Mouse (Mus musculus) mouse embryonic stem cell (cell line): Measurements from ENCODE around the gene Scaf4.
"Not testable (repeated sequence)": the region's sequence is repeated elsewhere in the genome, so short reads cannot be mapped to it uniquely, and the experiment has no call there.

Experiments used
- in situ Hi-C, 2 experiments: fragments of 300-500 bp; cut with MboI; formaldehyde crosslinking; loops; 1 replicate in 1 of 2; 3 replicates in 1 of 2; pipeline ENCODE4 v1.14.3; 2019 to 2020; ENCODE audit warnings: low sequenced_read_pairs in 2 of 2, low pct_unique_long_range_greater_than_20kb in 1 of 2, mixed read lengths in 1 of 2; ENCODE audit not compliant: unreplicated experiment in 1 of 2

Scaf4 gene

DNA sequence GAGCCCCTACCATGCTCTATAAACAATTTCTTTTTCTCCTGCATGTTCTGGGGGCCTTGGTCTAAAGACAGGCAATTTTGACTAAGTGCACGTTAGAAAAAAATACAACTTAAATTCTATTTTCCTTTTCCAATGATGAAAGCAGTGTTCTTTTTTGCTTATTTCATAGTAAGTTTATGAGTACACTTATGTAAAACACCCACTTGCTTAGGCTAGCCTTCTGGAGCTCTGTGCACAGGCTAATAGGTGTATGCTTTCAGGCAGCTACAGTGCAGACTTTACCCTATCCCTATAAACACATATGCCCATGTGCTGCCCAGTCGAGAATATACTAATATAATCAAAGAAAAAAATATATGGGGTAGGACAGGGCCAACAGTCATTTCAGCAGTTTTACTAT lies 31.8 kb downstream of the Scaf4 start:
- in situ Hi-C loops = no loop called here

DNA sequence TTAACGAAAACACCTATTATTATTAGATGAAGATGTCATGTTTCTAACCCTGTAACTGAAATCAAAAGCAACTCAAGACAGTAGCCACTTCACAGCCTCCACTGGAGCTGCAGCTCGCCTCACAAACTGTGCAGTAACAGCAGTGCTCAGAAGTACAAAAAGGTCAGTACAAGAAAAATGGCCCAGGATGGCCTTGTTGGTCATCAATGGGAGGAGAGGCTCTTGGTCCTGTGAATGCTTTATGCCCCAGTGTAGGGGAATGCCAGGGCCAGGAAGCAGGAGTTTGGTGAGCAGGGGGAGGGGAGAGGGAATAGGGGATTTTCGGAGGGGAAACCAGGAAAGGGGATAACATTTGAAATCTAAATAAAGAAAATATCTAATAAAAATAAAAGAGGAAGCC lies 33.0 kb downstream of the Scaf4 start:
- in situ Hi-C loops = not testable (repeated sequence)

DNA sequence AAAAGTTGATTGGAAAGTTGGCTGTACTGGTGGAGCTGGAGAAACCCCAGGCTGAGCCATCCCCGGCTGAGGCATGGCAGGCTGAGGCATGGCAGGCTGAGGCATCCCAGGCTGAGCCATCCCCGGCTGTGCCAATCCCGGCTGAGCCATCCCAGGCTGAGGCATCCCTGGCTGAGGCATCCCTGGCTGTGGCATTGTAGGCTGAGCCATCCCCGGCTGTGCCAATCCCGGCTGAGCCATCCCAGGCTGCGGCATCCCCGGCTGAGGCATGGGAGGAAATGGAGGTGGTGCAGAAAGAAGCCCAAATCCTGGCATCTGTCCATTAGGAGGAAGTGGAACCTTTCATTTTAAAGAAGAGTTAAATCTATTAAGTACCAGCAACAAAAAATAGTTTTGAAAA lies 34.2 kb downstream of the Scaf4 start:
- in situ Hi-C loops = no loop called here

DNA sequence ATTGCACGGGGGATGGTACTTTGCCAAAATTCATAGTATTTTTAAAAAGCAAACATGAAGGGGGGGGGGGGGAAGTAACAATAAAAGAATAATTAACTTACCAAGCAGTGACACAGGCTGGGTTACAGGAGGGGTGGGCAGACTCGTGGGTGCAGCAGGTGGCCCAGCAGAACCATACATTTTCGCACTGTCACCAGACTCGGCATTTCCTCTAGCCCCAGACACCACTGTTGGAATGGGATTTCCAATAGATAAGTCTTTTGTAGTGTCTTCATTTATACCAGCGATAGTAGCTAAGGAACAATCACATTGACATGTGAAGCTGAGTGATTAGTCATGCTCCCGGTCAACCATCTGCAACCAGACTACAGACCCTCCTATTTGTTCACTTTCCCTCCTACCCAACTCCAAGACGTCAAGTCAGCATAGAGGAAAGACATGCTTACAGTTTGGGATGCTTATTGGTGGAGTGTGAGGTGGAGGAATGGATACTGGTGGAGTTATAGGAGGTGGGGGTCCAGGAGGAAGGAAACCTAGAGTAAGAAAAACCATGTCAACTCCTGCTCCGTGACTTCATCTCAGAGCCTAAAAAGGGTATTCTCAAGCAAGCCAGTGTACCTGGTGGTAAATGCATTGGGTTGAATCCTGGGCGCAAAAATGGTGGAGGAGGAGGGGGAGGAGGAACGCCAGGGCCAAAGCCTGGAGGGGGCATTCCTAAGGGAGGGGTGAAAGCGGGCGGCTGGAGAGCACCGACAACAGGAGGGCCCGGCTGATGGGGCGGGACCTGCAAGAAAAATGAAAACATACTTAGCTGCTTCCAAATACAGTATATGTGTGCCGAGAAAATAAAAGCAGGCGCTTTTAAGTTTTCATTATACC lies 41.6 kb downstream of the Scaf4 start:
- in situ Hi-C loops = no loop called here

DNA sequence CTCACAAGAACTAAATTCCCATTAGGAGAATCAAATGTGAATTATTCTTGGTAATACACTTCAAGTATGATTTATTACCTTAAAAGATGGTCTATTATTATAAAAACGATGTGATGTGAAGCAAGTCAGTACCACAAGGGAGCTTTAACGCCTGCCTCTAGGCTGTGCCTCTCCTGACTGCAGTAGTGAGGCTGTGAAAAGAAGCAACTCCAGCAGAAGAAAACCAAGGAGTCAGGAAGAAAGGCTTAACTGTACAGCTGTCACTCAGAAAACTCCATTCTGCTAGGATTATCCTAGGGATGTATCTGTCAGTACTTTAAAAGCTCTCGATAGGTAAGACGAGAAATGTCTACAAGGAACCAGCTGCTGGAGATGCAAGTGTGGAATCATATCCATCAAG lies 42.4 kb downstream of the Scaf4 start:
- in situ Hi-C loops = no loop called here

DNA sequence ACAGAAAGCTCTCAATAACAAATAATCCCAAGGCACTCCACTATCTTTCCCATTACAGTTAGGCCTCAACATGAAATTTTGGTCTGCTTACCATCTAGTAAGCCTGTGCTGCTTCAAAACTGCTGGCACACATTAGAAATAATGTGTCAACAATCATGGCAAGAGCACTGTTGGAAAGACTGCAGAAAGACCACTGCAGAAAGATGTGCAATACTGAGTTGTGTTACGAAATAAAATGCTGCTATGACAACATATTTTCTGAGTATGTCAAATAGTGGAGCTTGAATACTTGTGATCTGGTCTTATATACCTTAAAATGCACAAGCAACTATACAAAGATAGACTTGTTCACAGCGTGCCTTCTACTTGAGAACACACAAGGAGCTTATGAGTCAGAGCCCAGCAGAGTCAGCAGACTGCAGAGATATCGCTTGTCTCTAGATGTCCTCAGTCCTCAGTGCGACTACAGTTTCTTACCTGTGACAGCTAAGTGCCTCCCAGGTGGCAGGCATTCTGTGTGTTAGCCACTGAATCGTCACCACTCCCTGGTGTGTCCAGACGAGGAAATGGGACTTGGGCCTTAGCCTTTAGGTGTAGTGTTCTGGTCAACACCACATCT lies 45.1 kb downstream of the Scaf4 start:
- in situ Hi-C loops = no loop called here

DNA sequence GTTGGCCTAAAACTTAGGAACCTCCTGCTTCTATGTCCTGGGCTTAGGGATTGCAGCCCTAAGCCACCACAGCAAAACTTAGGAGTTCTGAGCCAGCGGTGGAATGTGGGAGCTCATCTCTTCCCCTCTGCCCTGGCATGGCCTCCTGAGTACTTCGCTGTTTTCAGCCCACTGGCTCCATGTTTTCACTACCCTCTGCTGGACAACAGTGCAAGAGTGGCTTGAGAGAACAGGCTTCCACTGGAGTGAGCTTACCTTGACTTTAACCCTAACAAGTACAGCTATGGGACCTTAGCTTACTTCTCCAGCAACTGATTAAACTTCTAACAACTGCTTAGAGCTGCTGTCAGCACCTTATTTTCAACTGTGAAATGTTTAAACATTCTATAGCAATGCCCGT lies 49.1 kb downstream of the Scaf4 start:
- in situ Hi-C loops = no loop called here

DNA sequence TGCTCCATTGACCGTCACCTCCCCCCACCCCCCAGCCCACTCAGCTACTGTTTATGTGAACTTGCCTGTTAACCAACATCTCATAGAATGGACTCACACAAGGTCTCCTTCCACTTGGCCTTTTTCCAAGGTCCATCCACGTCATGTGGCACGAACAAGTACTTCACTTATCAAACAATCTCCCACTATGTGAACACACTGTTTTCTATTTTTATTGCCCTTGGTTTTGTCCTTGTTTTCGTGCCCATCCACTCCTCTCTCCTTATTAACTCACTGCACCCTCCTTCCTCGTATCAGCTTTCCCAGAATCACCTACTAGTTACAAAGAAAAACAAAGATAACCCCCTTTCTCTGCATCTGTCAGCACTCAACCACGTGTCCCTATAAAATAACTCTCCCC lies 49.7 kb downstream of the Scaf4 start:
- in situ Hi-C loops = no loop called here

DNA sequence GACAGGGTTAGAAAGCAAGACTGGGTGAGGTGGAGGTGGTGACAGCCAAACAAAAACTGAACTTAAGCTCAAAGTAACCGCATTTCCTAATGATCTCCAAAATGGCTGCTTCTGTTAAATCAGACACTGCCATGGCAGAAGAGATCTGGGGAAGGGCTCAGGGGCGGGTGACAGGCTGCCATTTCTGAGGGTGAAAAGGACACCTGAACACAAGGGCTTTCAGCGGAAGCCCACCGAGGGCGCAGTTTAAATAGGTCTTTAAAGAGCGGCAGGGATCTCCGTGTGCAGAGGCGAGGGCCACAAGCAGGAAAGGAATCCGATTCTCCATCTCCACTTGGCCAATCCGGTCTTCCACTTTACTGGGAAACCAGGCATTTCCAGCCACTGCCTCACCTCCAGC lies 50.6 kb downstream of the Scaf4 start:
- in situ Hi-C loops = no loop called here

DNA sequence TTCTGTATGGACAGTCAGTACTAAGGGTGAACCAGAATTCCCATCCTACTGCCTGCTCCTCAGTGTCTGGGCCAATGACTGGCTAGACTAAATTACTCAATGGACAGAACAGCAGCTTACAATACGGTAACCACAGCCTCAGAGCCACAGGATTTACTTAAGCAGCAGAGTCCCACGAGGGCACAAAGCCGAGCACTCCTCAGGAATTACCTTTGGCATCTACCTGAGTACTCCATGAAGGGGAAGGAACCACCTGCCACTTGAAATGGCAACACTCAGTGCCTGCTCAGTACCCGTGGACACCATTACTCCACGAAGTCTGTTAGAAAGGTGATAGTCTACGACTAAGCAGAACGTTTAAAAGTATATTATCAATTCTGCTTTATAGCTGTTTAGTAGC lies 53.0 kb downstream of the Scaf4 start:
- in situ Hi-C loops = no loop called here

DNA sequence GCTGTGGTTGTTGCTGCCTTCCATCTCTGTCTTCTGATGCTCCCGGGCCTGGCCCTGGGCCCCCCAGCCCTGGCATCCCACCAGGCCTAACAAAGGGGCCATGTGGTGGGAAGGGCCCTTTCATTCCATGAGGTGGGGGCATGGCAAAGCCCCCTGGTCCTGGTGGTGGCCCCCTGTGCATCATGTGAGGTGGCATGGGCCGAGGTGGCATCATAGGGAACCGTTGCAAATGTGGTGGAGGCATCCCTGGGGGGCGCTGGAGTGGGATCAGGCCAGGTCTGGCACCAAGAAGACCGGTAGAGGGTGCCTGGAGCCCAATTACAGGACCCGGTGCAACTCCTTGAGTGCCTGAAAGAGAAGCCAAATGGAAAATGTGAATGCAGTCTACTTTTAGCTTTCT lies 54.4 kb downstream of the Scaf4 start:
- in situ Hi-C loops = no loop called here

DNA sequence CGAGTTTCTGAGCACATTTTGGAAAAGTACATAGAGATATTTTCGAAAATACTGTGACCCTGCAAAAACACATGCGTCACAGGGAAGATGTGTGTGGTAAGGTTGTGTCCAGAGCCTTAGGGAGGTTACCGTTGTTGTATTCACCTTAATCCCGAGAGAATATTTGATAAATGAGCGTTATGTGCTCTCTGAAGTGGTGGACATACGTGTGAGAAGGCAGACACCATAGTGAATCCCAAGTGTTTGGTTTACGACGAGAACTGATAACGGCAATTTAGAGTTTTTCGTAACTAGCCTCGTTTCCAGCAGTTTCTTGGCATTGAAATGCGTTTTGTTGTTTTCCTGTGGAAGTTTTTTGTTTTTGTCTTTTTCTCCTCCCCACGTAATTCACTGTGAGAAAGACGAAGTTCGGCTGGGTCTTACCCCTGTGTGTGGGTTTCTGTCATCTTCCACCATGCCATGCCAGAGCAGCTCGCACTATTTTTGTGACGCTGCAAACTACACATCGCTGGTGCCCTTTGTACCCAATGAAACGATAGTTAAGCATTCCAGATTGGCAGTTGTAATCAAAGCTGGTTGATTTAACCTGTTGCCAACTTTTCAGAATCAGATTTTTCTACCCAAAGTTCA lies 62.7 kb downstream of the Scaf4 start:
- in situ Hi-C loops = no loop called here

DNA sequence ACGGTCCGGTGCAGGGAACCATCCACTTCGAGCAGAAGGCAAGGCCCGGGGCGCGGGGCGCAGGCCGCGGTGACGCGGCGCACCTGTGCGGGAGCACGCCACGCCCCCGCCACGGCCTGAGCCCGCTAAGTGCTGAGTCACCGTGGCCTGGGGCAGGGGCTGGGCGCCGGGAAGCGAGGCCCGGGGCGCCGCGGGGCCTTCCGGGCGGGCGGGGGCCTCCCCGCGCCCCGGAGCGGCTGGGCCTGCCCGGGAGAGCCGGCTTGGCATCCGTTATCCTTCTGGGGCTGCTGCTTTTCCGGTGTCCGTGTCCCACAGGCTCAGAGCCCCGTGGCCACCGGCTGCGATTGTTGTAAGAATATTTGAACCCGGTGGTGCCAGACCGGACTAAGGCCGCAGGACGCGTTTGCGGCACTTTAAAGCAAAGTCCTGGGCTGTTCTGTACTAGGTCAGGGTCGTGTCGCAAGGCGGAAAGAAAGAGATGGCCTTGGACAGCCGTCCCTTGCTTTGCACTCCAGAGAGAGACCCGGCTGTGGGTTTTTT lies 63.3 kb downstream of the Scaf4 start:
- in situ Hi-C loops = no loop called here

DNA sequence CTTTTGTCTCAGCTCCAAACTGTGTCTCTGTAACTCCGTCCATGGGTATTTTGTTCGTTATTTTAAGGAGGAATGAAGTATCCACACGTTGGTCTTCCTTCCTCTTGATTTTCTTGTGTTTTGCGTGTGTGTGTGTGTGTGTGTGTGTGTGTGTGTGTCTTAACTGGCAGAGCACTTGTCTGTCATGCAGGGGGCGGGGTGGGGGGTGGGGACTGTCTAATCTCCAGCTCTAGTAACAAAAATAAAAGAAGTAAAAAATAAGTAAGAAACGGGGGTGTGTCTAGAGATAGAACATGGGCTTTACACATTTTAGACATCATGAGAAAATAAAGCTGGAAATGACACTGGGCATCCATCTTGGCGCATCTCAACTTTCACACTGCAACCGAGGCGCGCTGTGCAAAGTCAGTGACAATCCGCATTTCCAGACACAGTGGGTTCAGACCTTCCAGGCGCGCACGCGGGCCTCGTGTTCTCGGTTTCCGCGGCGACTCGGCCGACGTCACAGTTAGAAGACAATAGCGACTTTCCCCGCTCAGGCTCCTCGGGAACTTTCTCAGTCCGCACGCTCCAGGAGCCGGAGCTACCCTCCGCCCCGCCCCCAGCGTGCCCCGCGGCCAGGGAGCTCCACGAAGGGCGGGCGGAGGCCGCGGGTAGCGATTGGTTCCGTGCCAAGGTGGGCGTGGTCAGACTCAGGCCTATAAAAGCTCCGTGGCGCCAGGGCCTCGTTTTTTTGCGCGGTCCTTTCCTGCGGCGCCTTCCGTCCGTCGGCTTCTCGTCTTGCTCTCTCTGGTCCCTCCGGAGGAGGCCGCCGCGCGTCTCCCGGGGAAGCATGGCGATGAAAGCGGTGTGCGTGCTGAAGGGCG lies 64.0 kb downstream of the Scaf4 start, which contains the start of gene Sod1:
TSS of gene Sod1 (plus strand) at position 729 of the 866 bp plus-strand sequence.
- in situ Hi-C loops = no loop called here

DNA sequence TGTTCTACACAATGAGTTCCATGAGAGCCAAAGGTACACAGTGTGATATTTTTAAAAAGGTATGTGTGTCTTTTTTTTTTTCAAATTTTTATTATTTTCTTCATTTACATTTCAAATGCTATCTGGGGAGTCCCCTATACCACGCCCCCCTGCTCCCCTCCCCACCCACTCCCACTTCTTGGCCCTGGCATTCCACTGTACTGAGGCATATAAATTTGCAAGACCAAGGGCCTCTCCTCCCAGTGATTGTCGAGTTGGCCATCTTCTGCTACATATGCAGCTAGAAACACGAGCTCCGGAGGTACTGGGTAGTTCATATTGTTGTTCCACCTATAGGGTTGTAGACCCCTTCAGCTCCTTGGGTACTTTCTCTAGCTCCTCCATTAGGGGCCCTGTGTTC lies 64.9 kb downstream of the Scaf4 start:
- in situ Hi-C loops = not testable (repeated sequence)

DNA sequence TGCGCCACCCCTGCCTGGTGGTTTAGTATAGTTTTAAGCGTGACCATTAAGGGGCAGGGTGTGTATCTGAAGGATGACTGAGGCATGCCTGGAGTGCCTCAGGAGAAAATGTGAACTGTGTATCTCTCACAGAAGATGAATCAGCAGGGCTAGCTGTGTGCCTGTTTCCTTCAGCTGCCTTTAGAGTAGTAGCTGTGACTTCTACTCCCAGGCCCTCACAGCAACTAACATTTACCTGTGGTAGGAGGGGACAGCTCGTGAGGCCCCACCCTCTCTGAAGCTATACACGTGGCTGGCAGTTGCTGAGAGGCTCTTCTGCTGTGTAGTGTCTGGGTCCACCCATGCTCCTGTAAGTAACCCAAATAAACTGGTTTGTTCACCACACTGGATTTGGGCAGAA lies 66.4 kb downstream of the Scaf4 start:
- in situ Hi-C loops = no loop called here

DNA sequence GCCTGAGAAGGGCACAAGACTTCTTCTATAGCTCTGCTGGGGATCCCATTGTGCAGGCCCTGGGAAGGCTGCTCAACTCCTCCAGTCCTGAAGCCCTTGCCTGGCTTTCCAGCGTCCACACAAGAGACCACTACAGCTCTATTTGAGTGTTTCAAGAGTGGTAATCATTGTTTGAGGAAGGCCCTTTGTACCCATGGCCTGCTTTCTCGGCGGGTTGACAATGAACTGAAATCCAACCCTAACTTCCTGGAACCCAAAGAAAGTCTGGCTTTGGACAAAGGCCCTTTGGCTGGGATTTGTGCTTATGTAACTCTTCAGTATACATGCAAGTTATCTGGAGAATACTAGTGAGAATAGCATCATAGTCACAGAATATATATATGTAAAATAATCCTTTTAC lies 66.9 kb downstream of the Scaf4 start:
- in situ Hi-C loops = no loop called here

DNA sequence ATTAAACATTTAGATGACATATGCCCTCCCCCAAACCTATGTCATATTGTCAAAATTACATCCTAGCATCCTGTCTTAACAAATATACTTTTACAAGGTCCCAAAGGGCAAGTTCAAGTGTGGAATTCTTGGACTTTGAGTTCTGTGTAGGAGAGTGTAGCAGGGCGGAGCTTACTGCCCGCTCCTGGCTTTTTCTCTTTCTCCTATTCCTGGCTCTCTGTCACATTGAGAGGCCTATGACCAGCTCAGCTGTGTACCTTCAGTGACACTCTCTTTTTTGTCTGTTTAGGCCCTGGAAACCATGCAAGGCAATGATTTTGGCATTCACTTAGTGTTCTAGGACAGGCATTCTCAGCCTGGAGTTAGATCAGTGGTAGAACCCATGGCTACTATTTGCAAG lies 67.9 kb downstream of the Scaf4 start:
- in situ Hi-C loops = no loop called here

DNA sequence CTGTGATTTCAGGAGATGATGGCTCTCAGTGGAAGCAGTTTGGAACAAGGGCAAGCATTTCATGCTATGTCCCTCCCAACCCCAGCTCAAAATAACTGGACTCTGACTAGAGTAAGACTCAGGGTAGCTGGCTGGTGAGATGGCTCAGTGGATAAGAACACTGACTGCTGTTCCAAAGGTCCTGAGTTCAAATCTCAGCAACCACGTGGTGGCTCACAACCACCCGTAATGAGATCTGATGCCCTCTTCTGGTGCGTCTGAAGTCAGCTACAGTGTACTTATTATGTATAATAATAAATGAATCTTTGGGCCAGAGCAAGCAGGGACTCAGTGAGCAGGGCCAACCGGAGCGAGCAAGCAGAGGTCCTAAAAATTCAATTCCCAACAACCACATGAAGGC lies 68.4 kb downstream of the Scaf4 start:
- in situ Hi-C loops = not testable (repeated sequence)
